Mouse (Mus musculus) C2C12 (cell line): ENCODE results near the gene A530064D06Rik.
A peak's percentile ranks its signal among the peaks of the same experiment; 100 is the strongest.

ENCODE experiments used
- CTCF ChIP-seq: IDR thresholded peaks from one replicate; pipeline ENCODE4 v1.5.1; 2011; ENCODE audit not compliant: control insufficient read depth, insufficient read depth, insufficient read length
- MAX ChIP-seq: IDR thresholded peaks from one replicate; pipeline ENCODE4 v1.6.1; 2011; ENCODE audit warnings: mild to moderate bottlenecking, control low read depth

GRCm38 (mm10) chr17:48119656-48120055, 47.4 kb downstream of the A530064D06Rik start:
- TF ChIP-seq CTCF (peak; percentile 29), MAX (no peak)
